Mouse (Mus musculus): ENCODE data around the gene Eif2ak3.

DNA sequence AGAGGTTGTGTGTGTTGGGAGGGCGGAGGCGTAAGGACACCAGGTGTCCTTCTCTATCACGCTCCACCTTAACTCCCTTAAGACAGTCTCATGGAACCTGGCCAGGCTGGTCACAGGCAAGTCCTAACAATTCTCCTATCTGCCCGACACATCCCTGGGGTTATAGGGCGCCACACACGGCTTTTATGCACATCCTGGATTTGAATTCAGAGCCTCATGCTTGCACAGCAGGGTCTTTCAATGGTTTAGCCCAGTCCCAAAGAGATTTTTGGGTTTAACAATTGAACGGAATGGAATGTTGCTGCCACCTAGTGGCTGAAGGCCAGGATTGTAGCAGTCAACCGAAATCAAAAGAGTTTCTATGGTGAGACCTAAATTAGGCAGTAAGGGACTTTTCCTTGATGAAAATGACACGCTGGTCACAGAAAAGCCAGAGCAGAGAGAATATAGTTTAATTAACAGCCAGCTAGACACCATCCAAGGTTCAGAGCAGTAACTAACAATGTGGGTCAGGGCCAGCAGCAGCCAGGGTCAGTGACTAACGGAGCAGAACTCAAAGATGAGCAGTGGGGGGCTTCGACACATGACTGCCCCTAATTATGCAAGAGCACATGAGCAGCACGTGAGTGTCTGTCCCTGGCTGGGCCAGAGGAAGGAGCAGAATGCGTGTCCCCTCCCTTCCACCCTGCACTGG lies 38.3 kb upstream of the Eif2ak3 start:
- TF ChIP-seq POLR2A (IDR thresholded peaks at IDR 0.05; ENCODE audit: insufficient read depth, low read length) (no peak), EP300 (IDR thresholded peaks at IDR 0.05; ENCODE audit: insufficient read depth, low read depth, low read length) (no peak)
